Mouse (Mus musculus): ENCODE measurements around the gene Krt35.

DNA sequence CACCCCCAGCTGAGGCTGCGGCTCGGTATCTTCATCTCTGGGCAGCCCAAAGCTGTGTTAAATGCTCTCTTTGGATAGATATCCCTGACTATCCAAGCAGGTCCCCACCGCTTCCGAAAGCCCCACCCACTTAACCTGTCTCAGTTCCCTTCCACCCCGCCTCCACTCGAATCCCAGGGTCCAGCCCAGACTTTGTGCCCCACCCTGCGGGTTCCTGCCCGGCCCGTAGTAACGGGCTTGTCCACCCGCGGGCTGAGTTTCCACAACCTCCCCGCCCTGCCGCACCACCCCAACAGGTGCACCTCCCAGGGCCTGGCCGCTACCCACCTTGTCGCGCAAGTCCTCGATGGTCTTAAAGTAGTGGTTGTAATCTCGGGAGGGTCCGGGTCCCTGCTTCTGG, 49.1 kb upstream of the Krt35 start:
- TF ChIP-seq GATA1 (IDR thresholded peaks at IDR 0.05; ENCODE audit: low read length): no peak
- TF ChIP-seq TAL1 (IDR thresholded peaks at IDR 0.05; ENCODE audit: low read length): no peak
